Mouse (Mus musculus) liver, embryonic 16.5 days (tissue): ENCODE measurements around the gene 4933402J07Rik. TPM values are rescaled to one million over a fixed set of nuclear protein-coding genes. Genes with fewer than 3 reads are reported as not detected.

Experiments
- ATAC-seq: fragments of 200-750 bp; cut with Nextera tagmentation; 2 replicates; pipeline ENCODE4 v1.8.0; 2017; ENCODE audit warnings: low read depth, mild to moderate bottlenecking, moderate number of reproducible peaks, moderate library complexity
- H3K27ac ChIP-seq: fragments of 300-500 bp; sonication (generic); 2 replicates; pipeline ENCODE4 v1.5.1; 2014; ENCODE audit warnings: mild to moderate bottlenecking, low read length
- H3K27me3 ChIP-seq: fragments of 300-500 bp; sonication (generic); 2 replicates; pipeline ENCODE4 v1.6.1; 2014; ENCODE audit warnings: low read depth, low read length, mixed read lengths; ENCODE audit not compliant: control insufficient read depth, insufficient read depth
- H3K36me3 ChIP-seq: fragments of 300-500 bp; sonication (generic); 2 replicates; pipeline ENCODE4 v1.6.1; 2014; ENCODE audit warnings: mild to moderate bottlenecking; ENCODE audit not compliant: control insufficient read depth, insufficient read depth
- H3K4me1 ChIP-seq: fragments of 300-500 bp; sonication (generic); 2 replicates; pipeline ENCODE4 v1.6.1; 2014; ENCODE audit warnings: low read depth, low read length, mixed read lengths; ENCODE audit not compliant: control insufficient read depth
- H3K4me2 ChIP-seq: fragments of 300-500 bp; sonication (generic); 2 replicates; pipeline ENCODE4 v1.6.1; 2014; ENCODE audit warnings: low read depth, low read length, mixed read lengths
- H3K4me3 ChIP-seq: fragments of 300-500 bp; sonication (generic); 2 replicates; pipeline ENCODE4 v1.5.1; 2014; ENCODE audit warnings: low read depth, mild to moderate bottlenecking, low read length
- H3K9ac ChIP-seq: fragments of 300-500 bp; sonication (generic); 2 replicates; pipeline ENCODE4 v1.6.1; 2014; ENCODE audit warnings: low read depth, low read length
- H3K9me3 ChIP-seq: fragments of 300-500 bp; sonication (generic); replicated peaks from 2 replicates; pipeline ENCODE4 v1.6.1; 2016; ENCODE audit warnings: low read length; ENCODE audit not compliant: control insufficient read depth
- WGBS: fragments of 180-500 bp; shearing (Covaris S2); extraction: QIAGEN DNeasy Blood & Tissue Kit; methylation state at CpG from one replicate; pipeline ENCODE4 v1.1.7; 2014; ENCODE audit not compliant: insufficient replicate concordance; 5-methylcytosine and 5-hydroxymethylcytosine counted together
- polyA plus RNA-seq: library from polyadenylated mRNA; unstranded; fragments of >200 nt; fragmentation: Nextera tagmentation; extraction: Ambion mirVana; gene quantifications from 2 replicates; pipeline ENCODE4 v1.2.1, GENCODE M21; 2015

Gene 4933402J07Rik
- polyA plus RNA-seq, 1 experiment from 2014 or later: not detected

- H3K9me3 ChIP-seq: no peaks in the 10 kb centered on the region
- no peaks in the 10 kb centered on the region for H3K27me3 ChIP-seq
- no peak overlapping the region for H3K4me3 ChIP-seq
- no peak for ATAC-seq
- WGBS: 58% methylated on average over 4 of the region's 4 CpGs
- H3K4me1 ChIP-seq: no peaks in the 10 kb centered on the region
- H3K36me3 ChIP-seq: no peaks in the 10 kb centered on the region
- H3K27ac ChIP-seq: no peak overlapping the region
- H3K4me2 ChIP-seq: no peak overlapping the region
- H3K9ac ChIP-seq: no peak overlapping the region
These were observed 46.1 kb downstream of the 4933402J07Rik start for GRCm38 (mm10) chr8:87609651-87610192.

GRCm38 (mm10) chr8:87613701-87614100 is 50.0 kb downstream of the 4933402J07Rik start:
- ATAC-seq: no peak
- 76% methylated on average over 1 of the region's 1 CpGs for WGBS
- Histone ChIP-seq H3K4me1 (no peaks in the 10 kb centered on the region), H3K4me2 (no peak overlapping the region), H3K27ac (no peak overlapping the region), H3K27me3 (no peaks in the 10 kb centered on the region), H3K9me3 (no peaks in the 10 kb centered on the region), H3K9ac (no peak overlapping the region), H3K36me3 (no peaks in the 10 kb centered on the region), H3K4me3 (no peak overlapping the region)

- no peaks in the 10 kb centered on the region for H3K27me3 ChIP-seq
- no peaks in the 10 kb centered on the region for H3K4me1 ChIP-seq
- ATAC-seq: no peak
- no peaks in the 10 kb centered on the region for H3K9me3 ChIP-seq
- H3K4me2 ChIP-seq: no peak overlapping the region
- H3K36me3 ChIP-seq: no peaks in the 10 kb centered on the region
- no peak overlapping the region for H3K9ac ChIP-seq
- no peak overlapping the region for H3K4me3 ChIP-seq
- H3K27ac ChIP-seq: no peak overlapping the region
- 38% methylated on average over 7 of the region's 7 CpGs for WGBS
These were observed 55.5 kb downstream of the 4933402J07Rik start for GRCm38 (mm10) chr8:87619118-87619517.

GRCm38 (mm10) chr8:87619529-87619928 is 55.9 kb downstream of the 4933402J07Rik start:
- 39% methylated on average over 2 of the region's 2 CpGs for WGBS
- no peak for ATAC-seq
- no peak overlapping the region for H3K9ac ChIP-seq

DNA sequence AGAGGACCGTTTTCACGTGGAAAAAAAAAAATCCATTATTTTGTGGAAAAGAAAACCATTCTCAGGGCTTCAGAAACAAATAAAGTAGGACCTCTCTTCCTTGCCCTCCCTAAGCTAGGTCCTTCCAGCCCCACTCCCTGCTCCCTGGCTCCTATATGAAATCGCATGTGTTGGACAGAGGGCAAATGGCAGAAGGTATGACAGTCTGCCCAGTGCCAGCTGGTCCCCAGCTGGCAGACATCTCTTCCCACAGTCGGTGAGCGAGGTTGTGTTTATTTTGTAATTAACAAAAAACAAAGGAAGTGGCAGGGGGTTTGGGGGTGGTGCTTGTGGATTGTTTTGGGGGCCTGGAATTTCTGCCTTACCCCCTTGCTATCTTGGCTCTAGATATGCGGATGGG is 56.6 kb downstream of the 4933402J07Rik start:
- WGBS: 52% methylated on average over 6 of the region's 6 CpGs
- Histone ChIP-seq H3K9ac (no peak overlapping the region), H3K36me3 (no peaks in the 10 kb centered on the region), H3K27ac (no peak overlapping the region), H3K4me1 (no peaks in the 10 kb centered on the region), H3K4me3 (no peak overlapping the region), H3K9me3 (no peaks in the 10 kb centered on the region), H3K4me2 (no peak overlapping the region), H3K27me3 (no peaks in the 10 kb centered on the region)
- no peak for ATAC-seq

More at GRCm38 (mm10) chr8:87619529-87619928, 55.9 kb downstream of the 4933402J07Rik start:
- H3K27me3 ChIP-seq: no peaks in the 10 kb centered on the region
- no peaks in the 10 kb centered on the region for H3K9me3 ChIP-seq
- no peak overlapping the region for H3K4me2 ChIP-seq
- H3K36me3 ChIP-seq: no peaks in the 10 kb centered on the region
- no peak overlapping the region for H3K27ac ChIP-seq
- H3K4me3 ChIP-seq: no peak overlapping the region
- no peaks in the 10 kb centered on the region for H3K4me1 ChIP-seq

DNA sequence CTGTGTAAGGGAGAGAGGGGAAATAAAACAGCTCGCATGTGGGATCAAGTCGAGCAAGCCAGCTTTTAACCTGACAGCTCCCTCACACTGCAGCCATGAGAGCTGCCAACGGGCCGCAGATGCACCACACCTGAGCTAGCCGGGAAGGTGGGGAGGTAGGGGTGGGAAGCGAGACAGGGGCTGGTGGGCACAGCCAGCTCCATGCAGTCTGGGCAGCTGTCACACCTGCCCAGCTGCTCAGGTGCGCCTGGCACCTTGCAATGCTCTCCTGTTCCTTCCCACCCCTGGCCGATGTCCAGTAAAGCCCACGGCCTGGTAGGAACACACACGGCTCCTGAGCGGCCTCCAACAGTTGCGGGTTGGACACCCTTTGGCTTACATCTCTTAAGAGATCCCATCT is 57.5 kb downstream of the 4933402J07Rik start:
- Histone ChIP-seq H3K27me3 (no peaks in the 10 kb centered on the region), H3K36me3 (no peaks in the 10 kb centered on the region), H3K4me3 (no peak overlapping the region), H3K4me1 (no peaks in the 10 kb centered on the region), H3K9me3 (no peaks in the 10 kb centered on the region), H3K27ac (no peak overlapping the region), H3K9ac (no peak overlapping the region), H3K4me2 (no peak overlapping the region)
- WGBS: 64% methylated on average over 12 of the region's 12 CpGs
- ATAC-seq: no peak

- WGBS: 43% methylated on average over 6 of the region's 6 CpGs
- no peaks in the 10 kb centered on the region for H3K9me3 ChIP-seq
- no peak for ATAC-seq
These were observed 66.0 kb downstream of the 4933402J07Rik start for GRCm38 (mm10) chr8:87629656-87630055.

GRCm38 (mm10) chr8:87631776-87632175 is 68.1 kb downstream of the 4933402J07Rik start:
- WGBS: 56% methylated on average over 7 of the region's 7 CpGs
- no peak overlapping the region for H3K4me2 ChIP-seq
- H3K9ac ChIP-seq: no peak overlapping the region
- H3K27me3 ChIP-seq: no peaks in the 10 kb centered on the region
- H3K9me3 ChIP-seq: no peaks in the 10 kb centered on the region
- no peaks in the 10 kb centered on the region for H3K36me3 ChIP-seq
- no peak overlapping the region for H3K27ac ChIP-seq
- no peak overlapping the region for H3K4me3 ChIP-seq
- no peaks in the 10 kb centered on the region for H3K4me1 ChIP-seq
- ATAC-seq: no peak

More at GRCm38 (mm10) chr8:87629656-87630055, 66.0 kb downstream of the 4933402J07Rik start:
- no peaks in the 10 kb centered on the region for H3K36me3 ChIP-seq
- no peak overlapping the region for H3K9ac ChIP-seq
- no peak overlapping the region for H3K4me3 ChIP-seq
- no peak overlapping the region for H3K4me2 ChIP-seq
- no peaks in the 10 kb centered on the region for H3K27me3 ChIP-seq
- no peak overlapping the region for H3K27ac ChIP-seq
- no peaks in the 10 kb centered on the region for H3K4me1 ChIP-seq

DNA sequence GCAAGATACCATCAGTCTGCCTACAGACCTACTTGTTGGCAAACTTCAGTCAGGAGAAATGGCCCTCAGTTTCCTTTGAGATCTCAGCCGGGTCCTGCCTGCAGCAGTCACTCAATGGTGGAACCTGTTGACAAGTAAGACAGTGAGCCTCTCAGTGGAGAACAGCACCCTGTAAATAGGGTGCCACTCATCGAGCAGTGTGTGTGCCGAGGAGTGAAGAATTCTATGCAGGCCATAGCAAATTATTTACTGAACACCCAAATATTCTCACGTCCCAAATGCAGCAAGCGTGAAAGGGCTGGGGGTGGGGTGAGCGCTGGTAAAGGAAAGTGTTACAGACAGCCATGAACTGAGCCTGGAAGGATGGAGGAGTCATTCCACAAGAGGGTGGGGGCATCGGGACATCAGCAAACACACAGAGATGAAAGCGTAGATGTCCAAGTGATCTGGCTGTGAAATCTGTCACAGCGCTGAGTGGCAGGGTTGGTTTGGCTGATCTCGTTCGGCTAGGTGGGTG is 72.6 kb downstream of the 4933402J07Rik start:
- Histone ChIP-seq H3K27me3 (no peaks in the 10 kb centered on the region), H3K9ac (no peak overlapping the region), H3K36me3 (no peaks in the 10 kb centered on the region), H3K27ac (no peak overlapping the region), H3K4me1 (no peaks in the 10 kb centered on the region), H3K4me2 (no peak overlapping the region), H3K4me3 (no peak overlapping the region), H3K9me3 (no peaks in the 10 kb centered on the region)
- ATAC-seq: no peak
- 57% methylated on average over 11 of the region's 11 CpGs for WGBS
